Mouse (Mus musculus): ENCODE data around the gene Gcc1. TPM values are rescaled to one million over a fixed set of nuclear protein-coding genes. Genes with fewer than 3 reads are reported as not detected.

Gene Gcc1
- total RNA-seq, 2 experiments from 2014 or later: 5.8 to 6.6 TPM

Other genes with a start within 250 kb of the Gcc1 start
- 1 to 10 TPM; 5.1 to 5.5 TPM for gene Zfp800, start 30.4 kb downstream of the Gcc1 start, total RNA-seq (2021)
- 10 to 100 TPM; 79.8 to 88.0 TPM for gene Arf5, start 4.8 kb downstream of the Gcc1 start, total RNA-seq (2021)
- not detected for gene Fscn3, start 601 bp downstream of the Gcc1 start, total RNA-seq (2021)
- gene Pax4, start 21.0 kb upstream of the Gcc1 start, total RNA-seq (2021): not detected
- gene Snd1, start 46.7 kb upstream of the Gcc1 start, total RNA-seq (2021): 10 to 100 TPM; 35.4 to 40.7 TPM